Mouse (Mus musculus): ENCODE results near the gene Dhdds.

DNA sequence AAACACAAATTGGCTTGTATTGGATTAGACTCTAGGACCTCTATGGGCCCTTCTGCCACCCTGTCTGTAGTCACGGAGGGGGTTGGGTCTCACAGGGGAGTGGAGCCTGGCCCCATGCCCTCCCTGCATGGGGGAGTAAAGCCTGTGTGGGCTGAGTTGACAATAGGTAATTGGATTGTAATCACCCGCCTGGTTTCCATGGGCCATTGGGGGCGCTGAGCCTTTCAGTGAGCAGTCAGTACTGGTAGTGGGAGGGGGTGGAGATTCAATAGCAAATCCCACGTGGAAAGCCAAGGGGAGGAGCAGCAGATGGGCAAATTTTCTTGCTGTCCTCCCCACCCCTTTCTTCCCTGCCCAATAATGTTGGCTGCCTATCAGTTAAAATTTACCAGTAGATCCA lies 30.5 kb downstream of the Dhdds start:
- no peak for TF ChIP-seq CTCF (conservative IDR thresholded peaks at IDR 0.05; ENCODE audit: insufficient read depth, insufficient read length, low read depth, low read length)
- no peak for TF ChIP-seq POLR2A (IDR thresholded peaks at IDR 0.05; ENCODE audit: low read depth, low read length)

Measured in kidney, adult 2 months (tissue).